Mouse (Mus musculus): Measurements from ENCODE around the gene Wscd2. TPM values are rescaled to one million over a fixed set of nuclear protein-coding genes. Genes with fewer than 3 reads are reported as not detected.

The Wscd2 gene
- polyA plus RNA-seq, 1 experiment from 2014 or later, result 5.7 TPM

DNA sequence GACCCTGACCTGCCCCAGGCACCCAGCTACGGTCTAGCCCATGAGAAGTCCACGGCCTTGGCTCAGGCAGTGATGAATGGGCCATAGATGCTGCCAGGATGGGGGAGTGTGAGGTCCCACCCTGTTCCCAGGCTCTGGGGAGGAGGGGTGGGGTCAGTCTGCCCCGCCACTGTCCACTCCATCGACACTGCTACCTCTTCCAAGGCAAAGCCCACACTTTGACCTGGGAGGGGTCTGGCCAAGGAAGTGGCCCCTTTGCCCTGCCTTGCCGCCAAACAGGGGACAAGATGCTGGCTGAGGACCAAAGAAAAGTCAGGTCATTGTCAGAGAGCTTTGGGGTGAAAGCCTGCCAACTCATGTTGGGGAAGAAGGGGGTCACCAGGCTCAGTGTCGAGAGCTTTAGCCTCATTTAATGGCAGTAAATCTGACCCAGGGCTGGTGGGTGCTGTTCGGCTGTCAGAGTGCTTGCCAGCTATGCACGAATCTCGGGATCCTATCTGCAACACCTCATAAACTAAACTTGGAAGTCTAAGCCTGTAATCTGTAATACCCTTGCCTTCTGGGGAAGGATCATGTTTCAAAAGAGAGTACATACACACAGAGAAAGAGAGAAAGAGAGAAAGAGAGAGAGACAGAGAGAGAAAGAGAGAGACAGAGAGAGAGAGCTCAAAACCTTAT is 143.0 kb downstream of the Wscd2 start:
- TF ChIP-seq EP300 (optimal IDR thresholded peaks at IDR 0.05), result no peak
- TF ChIP-seq CTCF (IDR thresholded peaks at IDR 0.05; ENCODE audit: low read depth), result no peak
- no peak for DNase-seq (ENCODE audit: low spot score)

DNA sequence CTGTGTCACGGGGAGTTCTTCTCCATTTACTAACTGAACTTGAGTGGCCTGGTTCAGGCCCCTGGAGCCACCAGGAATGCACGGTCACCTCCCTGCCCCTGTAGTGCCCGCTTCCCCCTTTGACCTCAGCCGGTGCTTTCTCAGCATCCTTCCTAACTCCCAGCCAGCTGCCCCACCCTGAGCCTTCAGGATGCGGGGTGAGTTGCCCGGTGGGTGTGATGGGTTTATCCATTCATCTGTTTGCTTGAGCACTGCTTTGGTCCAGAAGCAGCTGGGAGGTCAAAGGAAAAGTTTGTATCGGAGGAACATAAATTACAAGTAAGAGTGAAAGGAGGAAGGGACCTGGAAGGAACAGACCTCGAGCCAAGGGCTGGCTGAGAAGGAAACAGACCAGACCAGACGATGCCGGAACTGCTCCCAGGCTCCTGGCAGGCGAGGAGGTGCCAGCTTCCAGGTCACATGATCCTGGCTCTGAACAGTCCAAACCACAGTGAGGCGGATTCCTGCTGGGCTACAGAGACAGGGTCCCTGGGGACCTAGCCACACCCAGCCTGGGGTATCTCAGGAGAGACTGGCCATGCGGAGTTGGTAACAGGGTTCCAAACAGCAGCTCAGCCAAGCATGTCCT is 144.0 kb downstream of the Wscd2 start:
- Histone ChIP-seq H3K36me3 (ENCODE audit: control insufficient read depth, insufficient read depth, low read length) (no peaks in the 10 kb centered on the region), H3K9me3 (ENCODE audit: control insufficient read depth, low read length) (no peaks in the 10 kb centered on the region), H3K4me3 (ENCODE audit: low read depth, low read length) (no peak overlapping the region), H3K9ac (ENCODE audit: low read length) (no peak overlapping the region), H3K27me3 (ENCODE audit: control insufficient read depth, insufficient read depth, low read length) (no peaks in the 10 kb centered on the region), H3K27ac (replicated peaks) (no peak overlapping the region), H3K4me2 (replicated peaks; ENCODE audit: low read depth) (no peak overlapping the region), H3K4me1 (replicated peaks; ENCODE audit: control insufficient read depth, insufficient read depth) (no peaks in the 10 kb centered on the region)
- no peak for DNase-seq (ENCODE audit: low spot score)
- peak; percentile 29; the same call in 1 of the 2 replicates for ATAC-seq (ENCODE audit: low FRiP score, low TSS enrichment)
- WGBS, result 31% methylated on average over 13 of the region's 13 CpGs
- TF ChIP-seq EP300 (optimal IDR thresholded peaks at IDR 0.05), result no peak
- TF ChIP-seq CTCF (IDR thresholded peaks at IDR 0.05; ENCODE audit: low read depth), result no peak

More for the DNA sequence above, 143.0 kb downstream of the Wscd2 start:
- Histone ChIP-seq H3K36me3 (ENCODE audit: control insufficient read depth, insufficient read depth, low read length) (no peaks in the 10 kb centered on the region), H3K9me3 (ENCODE audit: control insufficient read depth, low read length) (no peaks in the 10 kb centered on the region), H3K27ac (replicated peaks) (no peak overlapping the region), H3K4me1 (replicated peaks; ENCODE audit: control insufficient read depth, insufficient read depth) (no peaks in the 10 kb centered on the region), H3K4me3 (ENCODE audit: low read depth, low read length) (no peak overlapping the region), H3K27me3 (ENCODE audit: control insufficient read depth, insufficient read depth, low read length) (no peaks in the 10 kb centered on the region), H3K9ac (ENCODE audit: low read length) (no peak overlapping the region), H3K4me2 (replicated peaks; ENCODE audit: low read depth) (no peak overlapping the region)
- ATAC-seq (ENCODE audit: low FRiP score, low TSS enrichment), result peak; percentile 27; the same call in 1 of the 2 replicates
- WGBS, result 27% methylated on average over 9 of the region's 9 CpGs

DNA sequence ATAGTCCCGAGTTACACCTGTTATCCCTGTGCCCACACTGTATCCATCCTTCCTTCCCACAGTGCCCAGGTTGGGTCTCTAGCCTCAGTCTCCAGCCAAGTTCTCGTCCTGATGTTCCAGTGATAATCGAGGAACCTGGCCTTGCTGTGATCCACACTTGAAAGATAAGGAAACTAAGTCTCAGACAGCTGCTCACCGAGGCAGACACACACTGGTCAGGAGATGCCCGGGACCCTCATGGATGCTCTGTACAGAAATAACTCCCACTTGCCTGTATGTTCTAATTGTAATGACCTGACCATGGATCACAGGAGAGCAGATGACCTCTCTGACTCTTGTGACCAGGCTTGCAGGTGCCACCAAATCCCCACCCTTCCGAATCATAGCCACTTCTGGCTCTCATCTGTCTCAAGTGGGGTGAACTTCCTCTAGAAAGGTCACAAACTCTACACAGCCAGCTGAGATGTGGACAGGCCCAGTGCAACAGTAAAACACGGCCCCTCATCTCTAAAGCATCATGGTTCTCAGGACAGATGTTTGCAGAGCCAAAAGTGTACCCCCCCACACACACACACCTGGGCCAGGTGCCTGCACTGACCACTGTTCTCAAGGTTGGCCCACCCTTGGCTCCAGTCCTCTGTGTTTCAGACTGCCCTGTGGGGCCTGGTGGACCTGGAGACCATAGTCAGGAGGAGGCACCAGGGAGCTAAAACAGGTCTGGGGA is 144.9 kb downstream of the Wscd2 start:
- Histone ChIP-seq H3K36me3 (ENCODE audit: control insufficient read depth, insufficient read depth, low read length) (no peaks in the 10 kb centered on the region), H3K4me1 (replicated peaks; ENCODE audit: control insufficient read depth, insufficient read depth) (no peaks in the 10 kb centered on the region), H3K9me3 (ENCODE audit: control insufficient read depth, low read length) (no peaks in the 10 kb centered on the region), H3K27me3 (ENCODE audit: control insufficient read depth, insufficient read depth, low read length) (no peaks in the 10 kb centered on the region), H3K9ac (ENCODE audit: low read length) (no peak overlapping the region), H3K27ac (replicated peaks) (no peak overlapping the region), H3K4me2 (replicated peaks; ENCODE audit: low read depth) (no peak overlapping the region), H3K4me3 (ENCODE audit: low read depth, low read length) (no peak overlapping the region)
- TF ChIP-seq CTCF (IDR thresholded peaks at IDR 0.05; ENCODE audit: low read depth) (no peak), EP300 (optimal IDR thresholded peaks at IDR 0.05) (no peak)
- WGBS, result 80% methylated on average over 7 of the region's 7 CpGs
- no peak for DNase-seq (ENCODE audit: low spot score)
- ATAC-seq (ENCODE audit: low FRiP score, low TSS enrichment), result no peak

DNA sequence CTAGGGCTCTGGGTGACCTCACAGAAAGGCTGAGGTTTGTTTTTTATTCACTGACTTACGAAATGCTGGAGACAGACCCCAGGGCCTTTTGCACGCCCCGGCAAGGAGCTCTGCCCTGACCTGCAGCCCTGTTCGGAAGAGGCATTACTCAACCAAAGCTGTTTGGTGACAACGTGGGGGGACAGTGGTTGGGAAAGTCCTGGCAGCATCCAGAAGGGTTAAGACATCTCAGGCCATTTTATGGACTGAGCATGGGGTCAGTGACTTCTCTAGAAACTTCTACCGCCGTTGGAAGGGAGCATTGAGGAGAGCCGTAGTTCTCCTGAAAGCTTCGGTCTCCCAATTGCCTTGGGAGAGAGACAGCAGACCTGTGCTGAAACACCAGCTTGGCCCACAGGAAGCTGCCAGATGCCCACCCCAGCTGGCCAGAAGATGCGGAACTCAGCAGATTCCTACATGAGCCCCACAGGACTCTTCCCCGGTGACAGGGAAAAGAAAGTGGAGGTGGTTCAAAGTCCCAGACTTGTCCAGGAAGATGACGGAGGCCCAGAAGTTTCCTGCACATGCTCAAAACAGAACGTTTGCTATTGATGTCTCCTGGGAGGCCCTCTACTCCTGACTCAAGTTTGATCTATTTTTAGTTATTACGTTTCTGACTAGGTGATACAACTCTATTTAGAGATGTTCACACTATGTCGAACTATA is 145.9 kb downstream of the Wscd2 start:
- DNase-seq (ENCODE audit: low spot score), result no peak
- Histone ChIP-seq H3K27ac (replicated peaks) (no peak overlapping the region), H3K4me2 (replicated peaks; ENCODE audit: low read depth) (no peak overlapping the region), H3K9ac (ENCODE audit: low read length) (no peak overlapping the region), H3K27me3 (ENCODE audit: control insufficient read depth, insufficient read depth, low read length) (no peaks in the 10 kb centered on the region), H3K4me3 (ENCODE audit: low read depth, low read length) (no peak overlapping the region), H3K36me3 (ENCODE audit: control insufficient read depth, insufficient read depth, low read length) (no peaks in the 10 kb centered on the region), H3K9me3 (ENCODE audit: control insufficient read depth, low read length) (no peaks in the 10 kb centered on the region), H3K4me1 (replicated peaks; ENCODE audit: control insufficient read depth, insufficient read depth) (no peaks in the 10 kb centered on the region)
- 72% methylated on average over 15 of the region's 15 CpGs for WGBS
- TF ChIP-seq EP300 (optimal IDR thresholded peaks at IDR 0.05) (no peak), CTCF (IDR thresholded peaks at IDR 0.05; ENCODE audit: low read depth) (no peak)
- ATAC-seq (ENCODE audit: low FRiP score, low TSS enrichment), result no peak

DNA sequence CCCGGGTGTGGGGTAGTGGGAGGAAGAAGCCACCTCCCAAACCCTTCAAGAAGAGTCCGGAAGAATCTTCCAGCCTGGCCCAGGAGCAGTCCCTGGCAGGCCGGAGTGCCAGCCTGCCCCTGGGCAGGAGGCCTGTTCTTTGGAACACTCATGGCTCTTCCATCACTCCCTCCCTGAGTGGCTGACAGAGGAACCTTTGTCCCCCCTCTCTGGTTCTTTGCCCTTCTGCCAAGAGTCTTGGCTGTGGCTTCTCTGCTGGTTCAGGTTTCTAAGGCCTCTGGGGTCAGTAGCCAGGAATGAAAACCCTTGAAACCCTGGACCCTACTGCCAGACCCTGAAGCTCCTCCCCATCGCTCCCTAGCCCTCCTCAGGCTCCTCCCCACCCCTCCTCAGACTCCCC is 147.5 kb downstream of the Wscd2 start:
- ATAC-seq (ENCODE audit: low FRiP score, low TSS enrichment), result no peak
- H3K4me1 ChIP-seq (replicated peaks; ENCODE audit: control insufficient read depth, insufficient read depth), result no peaks in the 10 kb centered on the region
- no peak for TF ChIP-seq EP300 (optimal IDR thresholded peaks at IDR 0.05)
- no peak for TF ChIP-seq CTCF (IDR thresholded peaks at IDR 0.05; ENCODE audit: low read depth)

More for the DNA sequence above, 147.5 kb downstream of the Wscd2 start:
- Histone ChIP-seq H3K27ac (replicated peaks) (no peak overlapping the region), H3K36me3 (ENCODE audit: control insufficient read depth, insufficient read depth, low read length) (no peaks in the 10 kb centered on the region), H3K9ac (ENCODE audit: low read length) (no peak overlapping the region), H3K27me3 (ENCODE audit: control insufficient read depth, insufficient read depth, low read length) (no peaks in the 10 kb centered on the region), H3K9me3 (ENCODE audit: control insufficient read depth, low read length) (no peaks in the 10 kb centered on the region), H3K4me3 (ENCODE audit: low read depth, low read length) (no peak overlapping the region), H3K4me2 (replicated peaks; ENCODE audit: low read depth) (no peak overlapping the region)
- WGBS, result 75% methylated on average over 4 of the region's 4 CpGs
- DNase-seq (ENCODE audit: low spot score), result no peak

All from stomach, postnatal 0 days (tissue).